Mouse (Mus musculus) liver, adult 2 months (tissue): ENCODE results near the gene Myh7.

Source experiments
- CTCF ChIP-seq: fragments of 200-500 bp; IDR thresholded peaks from 2 replicates; pipeline ENCODE4 v1.5.1; 2011; ENCODE audit warnings: low read depth, low read length, control low read depth
- POLR2A ChIP-seq: fragments of 200-500 bp; IDR thresholded peaks from 2 replicates; pipeline ENCODE4 v1.6.1; 2011; ENCODE audit warnings: low read length, control low read depth; ENCODE audit not compliant: insufficient read depth; ENCODE audit errors: extremely low read depth

DNA sequence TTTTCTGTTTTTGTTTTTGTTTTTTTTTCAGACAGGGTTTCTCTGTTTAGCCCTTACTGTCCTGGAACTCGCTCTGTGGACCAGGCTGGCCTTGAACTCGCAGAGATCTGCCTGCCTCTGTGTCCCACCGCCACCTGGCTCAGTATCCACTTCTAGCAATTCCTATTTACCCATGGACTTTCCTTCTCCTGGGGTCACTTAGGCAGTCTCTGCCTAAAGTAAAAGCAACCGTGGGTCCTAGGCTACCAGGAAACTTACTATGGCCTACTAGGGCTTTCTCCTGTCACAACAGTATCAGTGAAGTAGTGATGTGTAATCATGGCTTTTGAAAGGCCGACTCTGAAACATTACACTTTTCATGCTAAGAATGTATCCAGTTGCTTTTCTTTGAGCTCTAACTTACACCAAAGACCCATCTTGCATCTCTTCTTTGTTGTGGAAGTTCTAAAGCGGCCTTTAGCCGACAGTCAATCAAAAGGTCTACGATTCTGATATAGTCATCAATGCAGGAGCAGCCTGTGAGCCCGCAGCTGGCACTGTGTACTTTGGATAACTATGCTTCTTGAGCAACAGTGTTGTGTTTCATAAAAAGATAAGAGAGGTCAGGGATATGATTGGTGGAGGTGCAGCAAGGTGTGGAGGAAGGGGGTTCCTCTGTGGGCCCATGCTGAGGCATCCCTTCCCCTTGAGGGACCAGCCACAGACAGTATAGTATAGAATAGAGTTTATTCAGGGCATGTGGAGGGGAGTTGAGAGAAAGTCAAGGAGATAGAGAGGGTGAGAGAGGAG, 12.9 kb upstream of the Myh7 start:
- TF ChIP-seq POLR2A, result no peak
- no peak for TF ChIP-seq CTCF
